Mouse (Mus musculus) liver, embryonic 14.5 days (tissue): ENCODE data around the gene Gm20219. TPM values are rescaled to one million over a fixed set of nuclear protein-coding genes. Genes with fewer than 3 reads are reported as not detected.

Source experiments
- ATAC-seq: fragments of 200-750 bp; cut with Nextera tagmentation; 2 replicates; pipeline ENCODE4 v1.8.0; 2017; ENCODE audit warnings: moderate number of reproducible peaks, mild to moderate bottlenecking, moderate library complexity; ENCODE audit not compliant: insufficient read depth
- DNase-seq, 3 experiments: peaks; one replicate each; pipeline ENCODE4 v3.0.0-alpha.2; 2012 to 2013; ENCODE audit warnings: low read depth in 3 of 3, low spot score in 3 of 3
- H3K27ac ChIP-seq: fragments of 300-500 bp; sonication (generic); 2 replicates; pipeline ENCODE4 v1.5.1; 2014; ENCODE audit warnings: moderate library complexity, mild to moderate bottlenecking, control low read depth, inconsistent platforms
- H3K27me3 ChIP-seq: fragments of 300-500 bp; sonication (generic); 2 replicates; pipeline ENCODE4 v1.6.1; 2014; ENCODE audit warnings: mild to moderate bottlenecking, low read length, moderate library complexity; ENCODE audit not compliant: control insufficient read depth, insufficient read depth
- H3K36me3 ChIP-seq: fragments of 300-500 bp; sonication (generic); replicated peaks from 2 replicates; pipeline ENCODE4 v1.6.1; 2014; ENCODE audit warnings: low read depth; ENCODE audit not compliant: control insufficient read depth, insufficient read depth
- H3K4me1 ChIP-seq, 2 experiments: fragments of 200-500 bp in 1 of 2; fragments of 300-500 bp in 1 of 2; sonication (generic) in 1 of 2; replicated peaks; 2 replicates each; pipeline ENCODE4 v1.6.1; 2012 to 2014; ENCODE audit warnings: antibody characterized with exemption in 1 of 2, inconsistent platforms in 1 of 2, low read length in 1 of 2; ENCODE audit not compliant: control insufficient read depth in 2 of 2, insufficient read depth in 2 of 2
- H3K4me2 ChIP-seq: fragments of 300-500 bp; sonication (generic); 2 replicates; pipeline ENCODE4 v1.6.1; 2014; ENCODE audit warnings: low read depth, mild to moderate bottlenecking, control low read depth, moderate library complexity
- H3K4me3 ChIP-seq, 2 experiments: fragments of 200-500 bp in 1 of 2; fragments of 300-500 bp in 1 of 2; sonication (generic) in 1 of 2; 2 replicates each; pipeline ENCODE4 v1.5.1; 2012 to 2014; ENCODE audit warnings: low read depth in 2 of 2, low read length in 2 of 2, mild to moderate bottlenecking in 2 of 2, control low read depth in 1 of 2, inconsistent platforms in 1 of 2, moderate library complexity in 1 of 2; ENCODE audit not compliant: insufficient read depth in 1 of 2
- H3K9ac ChIP-seq: fragments of 300-500 bp; sonication (generic); replicated peaks from 2 replicates; pipeline ENCODE4 v1.6.1; 2014; ENCODE audit warnings: mild to moderate bottlenecking, control low read depth, moderate library complexity
- H3K9me3 ChIP-seq: fragments of 300-500 bp; sonication (generic); 2 replicates; pipeline ENCODE4 v1.6.1; 2016; ENCODE audit warnings: low read length, mixed read lengths; ENCODE audit not compliant: control insufficient read depth
- CTCF ChIP-seq: IDR thresholded peaks from 2 replicates; pipeline ENCODE4 v1.5.1; 2016; ENCODE audit warnings: antibody characterized with exemption, low read depth, control low read depth
- EP300 ChIP-seq: IDR thresholded peaks from 2 replicates; pipeline ENCODE4 v1.6.1; 2016; ENCODE audit warnings: antibody characterized with exemption, low read depth
- WGBS: fragments of 180-500 bp; shearing (Covaris S2); extraction: QIAGEN DNeasy Blood & Tissue Kit; methylation state at CpG from one replicate; pipeline ENCODE4 v1.1.7; 2014; ENCODE audit not compliant: insufficient replicate concordance; 5-methylcytosine and 5-hydroxymethylcytosine counted together
- polyA plus RNA-seq, 2 experiments: library from polyadenylated mRNA; depleted of rRNA in 1 of 2; stranded (reverse) in 1 of 2; unstranded in 1 of 2; fragments of >200 nt; fragmentation: Nextera tagmentation in 1 of 2; extraction: Ambion mirVana in 1 of 2; gene quantifications; 2 replicates each; pipeline versions ENCODE4 v1.2.1 to v1.2.3; 2012 to 2014

Gm20219 gene
- polyA plus RNA-seq, 2 experiments = 0.22 TPM; not detected in 1

DNA sequence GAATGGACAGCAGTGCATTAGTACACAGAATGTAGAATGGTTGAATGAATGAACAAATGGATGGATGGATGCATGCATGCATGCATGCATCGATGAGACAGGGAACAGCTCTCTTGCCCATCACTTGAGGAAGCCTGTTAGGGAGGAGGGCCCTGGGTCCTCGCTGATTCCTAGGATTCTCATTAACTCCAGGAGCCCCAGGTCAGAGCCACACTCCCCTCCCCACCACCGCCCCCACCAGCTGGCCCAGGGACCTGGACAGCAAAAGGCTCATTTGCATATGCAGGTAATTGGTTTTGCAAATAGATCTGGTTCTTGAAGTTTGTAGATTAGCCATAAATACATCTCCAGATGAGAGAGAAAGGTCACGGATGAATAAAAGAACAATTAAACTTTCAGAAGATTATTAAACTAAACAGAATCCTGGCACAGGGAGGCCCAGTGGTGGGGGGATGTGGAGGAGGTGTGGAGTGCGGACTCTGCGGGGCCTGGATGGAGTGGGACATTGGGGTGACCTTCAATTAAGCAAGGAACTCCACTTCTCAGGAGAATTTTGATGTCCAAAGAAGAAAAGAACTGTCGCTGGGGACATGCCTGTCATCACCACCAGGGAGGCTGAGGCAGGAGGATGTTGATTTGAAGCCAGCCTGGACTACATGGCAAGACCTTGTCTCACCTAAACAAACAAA lies 9.3 kb downstream of the Gm20219 start:
- no peaks in the 10 kb centered on the region for H3K36me3 ChIP-seq
- DNase-seq = no peak
- 55% methylated on average over 7 of the region's 7 CpGs for WGBS
- H3K4me3 ChIP-seq = no peak overlapping the region
- ATAC-seq = no peak
- TF ChIP-seq EP300 (no peak), CTCF (no peak)
- H3K4me2 ChIP-seq = no peak overlapping the region
- no peak overlapping the region for H3K27ac ChIP-seq
- H3K27me3 ChIP-seq = no peaks in the 10 kb centered on the region
- no peaks in the 10 kb centered on the region for H3K9me3 ChIP-seq
- no peaks in the 10 kb centered on the region; a peak in 1 of 4 replicates for H3K4me1 ChIP-seq
- no peak overlapping the region for H3K9ac ChIP-seq

DNA sequence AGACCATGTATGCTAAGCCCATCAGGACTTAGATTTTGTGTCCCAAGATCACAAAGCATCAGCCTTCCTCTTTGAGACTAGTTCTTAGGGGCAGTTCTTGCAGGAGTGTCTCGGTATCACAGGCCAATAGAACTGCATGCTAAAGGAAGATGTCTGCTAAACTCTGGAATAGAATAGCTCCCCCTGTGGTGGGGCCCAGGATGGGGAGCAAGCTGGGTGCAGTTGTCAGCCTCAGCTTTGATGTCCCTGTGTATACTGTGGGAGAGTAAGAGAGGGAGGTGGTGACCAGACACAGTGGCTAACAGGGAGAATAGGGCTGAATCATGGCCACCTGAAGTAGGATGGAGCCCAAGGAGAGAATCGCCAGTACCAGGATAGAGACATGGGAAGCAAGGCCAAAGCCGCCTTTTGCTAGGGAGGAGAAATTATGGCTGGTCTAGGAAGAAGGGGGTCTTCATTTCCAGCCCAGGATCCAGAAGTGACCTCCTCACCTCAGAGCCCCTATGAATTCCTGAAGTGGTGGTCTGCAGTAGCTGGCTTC lies 10.4 kb downstream of the Gm20219 start:
- TF ChIP-seq EP300 (no peak), CTCF (no peak)
- H3K4me2 ChIP-seq = no peak overlapping the region
- no peaks in the 10 kb centered on the region for H3K9me3 ChIP-seq
- H3K4me3 ChIP-seq = no peak overlapping the region
- H3K9ac ChIP-seq = no peak overlapping the region
- no peaks in the 10 kb centered on the region; a peak in 1 of 4 replicates for H3K4me1 ChIP-seq
- 55% methylated on average over 3 of the region's 3 CpGs for WGBS
- DNase-seq (no peak), ATAC-seq (no peak)
- H3K27me3 ChIP-seq = no peaks in the 10 kb centered on the region
- H3K36me3 ChIP-seq = no peaks in the 10 kb centered on the region
- no peak overlapping the region for H3K27ac ChIP-seq

DNA sequence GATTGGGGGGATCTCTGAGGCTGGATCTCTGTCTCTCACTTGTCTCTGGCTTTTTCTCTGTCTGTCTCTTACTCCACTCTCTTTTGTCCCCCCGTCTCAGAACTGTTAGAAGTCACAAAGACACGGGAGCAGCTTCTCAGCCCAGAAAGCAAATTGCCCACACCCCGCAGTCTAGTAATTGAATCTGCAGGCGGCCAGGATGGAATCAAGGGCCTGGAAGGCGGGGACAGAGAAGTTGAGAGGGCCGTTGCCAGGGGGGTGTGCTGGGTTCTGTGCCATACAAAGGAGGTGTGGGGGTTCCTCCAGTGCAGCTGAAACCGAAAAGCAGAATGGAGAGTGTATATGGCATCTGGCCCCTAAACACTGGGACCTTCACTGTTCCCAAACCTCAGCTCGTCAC lies 11.5 kb downstream of the Gm20219 start:
- H3K4me2 ChIP-seq = no peak overlapping the region
- no peak overlapping the region for H3K4me3 ChIP-seq
- H3K36me3 ChIP-seq = no peaks in the 10 kb centered on the region
- no peak overlapping the region for H3K27ac ChIP-seq
- H3K4me1 ChIP-seq = no peaks in the 10 kb centered on the region; a peak in 1 of 4 replicates
- no peak for ATAC-seq
- 51% methylated on average over 8 of the region's 8 CpGs for WGBS
- H3K9me3 ChIP-seq = no peaks in the 10 kb centered on the region
- H3K9ac ChIP-seq = no peak overlapping the region
- TF ChIP-seq EP300 (no peak), CTCF (no peak)
- H3K27me3 ChIP-seq = no peaks in the 10 kb centered on the region
- DNase-seq = no peak

DNA sequence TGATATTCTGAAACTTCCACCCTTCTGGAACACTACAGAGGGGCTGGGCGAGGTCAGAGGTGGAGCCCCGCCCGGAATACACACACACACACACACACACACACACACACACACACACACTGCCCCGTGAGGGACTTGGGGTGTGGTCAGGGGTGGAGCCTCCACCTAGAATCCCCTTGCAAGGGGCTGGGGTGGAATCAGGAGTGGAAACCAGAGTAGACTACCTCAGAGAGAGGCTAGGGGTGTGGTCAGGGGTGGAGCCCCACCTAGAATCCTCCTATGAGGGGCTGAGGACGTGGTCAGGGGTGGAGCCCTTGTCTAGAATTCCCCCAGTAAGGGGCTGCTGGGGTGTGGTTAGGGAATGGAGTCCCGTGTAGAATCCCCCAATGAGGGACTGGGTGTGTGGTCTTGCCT lies 13.6 kb downstream of the Gm20219 start:
- Histone ChIP-seq H3K4me3 (no peak overlapping the region), H3K4me2 (no peak overlapping the region), H3K9me3 (no peaks in the 10 kb centered on the region), H3K27ac (no peak overlapping the region), H3K27me3 (no peaks in the 10 kb centered on the region), H3K36me3 (no peaks in the 10 kb centered on the region), H3K9ac (no peak overlapping the region), H3K4me1 (no peaks in the 10 kb centered on the region)
- TF ChIP-seq EP300 (no peak), CTCF (no peak)
- no peak for DNase-seq
- ATAC-seq = no peak
- WGBS = 19% methylated on average over 6 of the region's 6 CpGs

DNA sequence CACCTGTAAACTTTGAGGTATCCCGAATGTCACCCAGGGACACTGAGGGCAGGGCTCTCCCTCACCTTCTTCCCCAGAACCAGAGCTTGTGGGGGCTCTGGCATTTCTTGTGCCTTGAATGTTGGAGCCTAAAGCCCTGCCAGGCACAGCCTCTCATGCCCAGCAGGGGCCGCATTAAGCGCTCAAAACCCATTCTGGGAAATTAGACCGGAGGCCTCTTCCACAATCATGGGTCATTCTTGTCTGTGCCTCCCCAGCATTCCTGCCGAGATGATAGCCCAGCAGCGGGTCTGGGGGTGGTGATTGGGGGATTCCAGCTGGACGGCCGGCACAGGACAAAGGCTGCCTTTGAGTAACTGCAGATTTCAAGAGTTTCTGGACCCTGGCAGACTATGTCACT lies 16.3 kb downstream of the Gm20219 start:
- DNase-seq = no peak
- no peaks in the 10 kb centered on the region for H3K9me3 ChIP-seq

More for the DNA sequence above, 16.3 kb downstream of the Gm20219 start:
- Histone ChIP-seq H3K4me3 (no peak overlapping the region), H3K36me3 (no peaks in the 10 kb centered on the region), H3K9ac (no peak overlapping the region), H3K4me1 (no peaks in the 10 kb centered on the region), H3K4me2 (no peak overlapping the region), H3K27ac (no peak overlapping the region), H3K27me3 (no peaks in the 10 kb centered on the region)
- no peak for ATAC-seq
- 40% methylated on average over 8 of the region's 8 CpGs for WGBS
- no peak; the same call in 1 of the 2 replicates for TF ChIP-seq CTCF
